Mouse (Mus musculus) 416B (cell line): ENCODE measurements around the gene 5430403G16Rik.
"Not testable (repeated sequence)": the region's sequence is repeated elsewhere in the genome, so short reads cannot be mapped to it uniquely, and the experiment has no call there.

Experiments
- DNase-seq: peaks from one replicate; pipeline ENCODE4 v3.0.0; 2011; ENCODE audit warnings: low read depth

The 5430403G16Rik gene

DNA sequence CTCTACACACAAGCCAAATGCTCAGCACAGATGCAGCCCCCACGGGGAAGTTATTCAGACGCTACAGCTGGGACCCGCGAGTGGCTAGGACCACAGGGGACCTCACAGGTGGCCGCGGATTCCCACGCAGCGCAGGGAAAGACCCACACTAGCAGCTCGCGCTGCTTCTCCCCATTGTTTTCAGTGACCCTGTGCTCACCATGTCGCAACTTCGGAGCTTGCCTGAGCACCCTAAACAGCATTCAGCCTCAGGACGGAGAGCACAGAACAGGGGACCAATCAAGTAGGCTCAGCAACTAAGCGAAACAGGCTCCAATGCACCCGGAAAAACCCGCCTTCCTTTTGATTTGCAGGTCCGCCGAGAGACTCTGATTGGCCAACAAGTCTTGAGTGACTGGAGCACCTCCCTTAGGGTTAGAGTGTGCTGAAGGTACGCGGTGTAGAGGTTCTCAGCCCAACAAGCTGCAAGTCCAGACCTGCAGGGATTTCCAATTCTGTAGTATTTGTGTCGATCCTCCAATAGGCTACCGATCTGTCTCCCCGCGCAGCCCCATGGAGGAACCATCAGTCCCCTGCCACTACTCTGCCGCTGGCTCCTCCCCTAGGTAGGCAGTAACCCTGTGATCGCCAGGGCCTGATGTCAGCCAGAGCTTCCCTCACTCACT lies at the start of gene 5430403G16Rik:
Gene 5430403G16Rik, minus strand, starts transcription at position 505 of the 665 bp plus-strand sequence.
- DNase-seq: peak; percentile 96

DNA sequence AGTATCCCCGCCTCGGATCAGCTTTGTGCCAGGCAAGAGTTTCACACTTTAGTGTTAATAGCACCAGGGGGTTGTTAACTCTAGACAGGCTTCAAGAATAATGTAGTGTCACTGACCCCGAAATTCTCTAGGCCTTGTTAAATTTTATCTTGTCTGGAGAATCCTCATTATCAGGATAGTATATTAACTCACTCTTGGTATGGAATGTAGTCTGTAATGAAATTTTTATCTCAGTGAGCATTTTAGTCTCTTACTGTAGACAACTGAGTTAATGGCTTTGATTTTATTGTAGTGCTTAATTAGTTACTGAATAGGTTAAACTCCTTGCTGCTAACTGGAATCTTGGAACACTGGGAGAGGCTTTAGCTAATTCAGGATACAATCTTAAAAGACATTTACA lies 26.5 kb upstream of the 5430403G16Rik start:
- not testable (repeated sequence) for DNase-seq

DNA sequence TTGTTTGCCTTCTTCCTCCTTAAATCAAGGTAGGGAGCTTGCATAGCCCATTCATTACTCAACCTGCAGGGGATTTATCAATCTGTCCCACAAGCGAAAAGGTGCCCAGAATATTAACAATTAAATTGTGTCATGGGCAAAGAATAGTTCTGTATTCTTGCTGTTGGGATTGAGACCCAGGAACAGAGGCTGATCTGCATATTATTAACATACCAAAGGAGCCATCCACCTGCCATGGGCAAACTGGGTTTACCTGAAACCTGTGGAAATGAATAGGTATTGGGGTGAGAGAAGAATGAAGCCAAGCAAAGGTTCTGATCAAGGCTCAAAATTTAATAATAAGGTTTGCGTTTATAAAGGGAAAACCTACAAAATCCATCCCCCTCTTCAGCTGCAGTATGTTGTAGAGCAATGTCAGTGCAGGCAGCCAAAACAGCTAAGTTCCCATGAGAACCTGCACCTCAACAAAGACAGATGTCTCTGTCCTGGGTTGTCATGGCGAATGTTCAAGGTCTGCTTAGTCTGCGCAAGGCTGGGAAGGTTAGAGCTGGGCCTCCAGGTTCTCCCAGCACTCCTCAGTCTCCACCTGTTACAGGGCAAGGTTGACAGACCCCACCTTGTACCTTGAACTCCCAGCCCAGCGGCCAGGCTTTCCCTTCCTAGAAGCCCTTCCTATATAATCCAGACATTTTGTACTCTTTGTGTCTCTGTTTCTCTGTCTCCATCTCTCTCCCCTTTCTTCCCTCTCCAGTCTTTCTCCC lies 544 bp upstream of the 5430403G16Rik start:
- DNase-seq: not testable (repeated sequence)

DNA sequence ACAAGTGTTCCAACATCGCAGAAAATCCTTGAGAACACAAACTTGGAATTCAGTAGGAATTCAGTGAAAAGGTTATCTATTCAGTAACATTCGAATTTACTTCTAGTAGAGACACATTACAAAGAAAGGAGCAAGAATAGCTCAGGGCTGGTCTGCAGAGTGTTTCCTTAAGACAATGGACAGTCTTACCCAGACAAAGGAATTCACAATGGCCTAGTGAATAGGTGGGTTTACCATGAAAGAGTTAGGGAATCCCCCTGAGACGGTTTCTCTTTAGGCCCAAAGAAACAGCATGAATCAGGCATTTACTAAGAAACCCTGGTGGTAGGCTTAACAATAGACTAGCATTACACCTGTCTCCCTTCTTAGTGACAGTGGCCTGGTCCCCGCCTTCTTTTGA lies 7.9 kb downstream of the 5430403G16Rik start:
- DNase-seq: no peak
